Mouse (Mus musculus): ENCODE results near the gene Vipr2.

Vipr2 gene

DNA sequence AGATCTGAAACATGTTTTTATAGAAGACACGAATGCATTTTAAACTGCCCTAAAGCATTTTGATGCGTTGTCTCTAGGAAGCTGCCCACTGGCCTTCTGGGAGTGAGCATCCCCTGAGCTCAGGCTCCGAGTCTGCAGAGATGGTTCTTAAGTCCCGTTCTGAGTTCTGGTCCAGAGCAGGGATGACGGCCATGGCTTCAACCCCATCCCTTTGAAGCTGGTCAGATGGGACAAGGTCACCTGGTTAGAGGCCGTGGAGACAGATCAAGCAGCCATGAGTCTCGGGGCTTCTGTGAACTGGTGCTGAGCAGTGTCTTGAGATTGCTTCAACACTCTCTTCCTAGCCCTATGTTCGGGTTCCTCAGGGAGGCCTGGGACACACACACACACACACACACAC, 19.6 kb downstream of the Vipr2 start:
- no peak for DNase-seq (ENCODE audit: low spot score)

DNA sequence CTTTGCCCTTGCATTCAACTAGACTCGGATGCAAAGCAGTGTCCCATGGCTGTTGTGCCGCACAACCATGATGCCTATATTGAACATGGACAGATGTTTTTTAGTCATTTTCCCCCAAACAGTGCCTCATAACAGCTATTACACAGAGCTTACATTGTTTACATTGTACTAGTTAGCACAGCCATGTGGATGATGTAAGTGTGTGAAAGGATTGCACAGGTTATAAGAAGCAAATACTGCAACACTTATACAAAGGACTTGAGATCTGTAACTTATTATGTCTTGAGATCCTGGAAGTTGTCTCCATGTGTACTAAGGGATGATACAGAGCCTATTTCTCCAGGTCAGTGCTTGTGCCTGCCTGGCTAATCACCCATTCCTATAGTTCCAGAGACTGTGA, 24.4 kb downstream of the Vipr2 start:
- DNase-seq (ENCODE audit: low spot score), result peak; percentile 20

- DNase-seq (ENCODE audit: low spot score), result no peak
Measured at GRCm38 (mm10) chr12:116109451-116110353, 32.2 kb downstream of the Vipr2 start.

GRCm38 (mm10) chr12:116111007-116111694, 33.6 kb downstream of the Vipr2 start:
- no peak for DNase-seq (ENCODE audit: low spot score)

GRCm38 (mm10) chr12:116115781-116116180, 38.3 kb downstream of the Vipr2 start:
- no peak for DNase-seq (ENCODE audit: low spot score)

GRCm38 (mm10) chr12:116116455-116116854, 38.9 kb downstream of the Vipr2 start:
- no peak for DNase-seq (ENCODE audit: low spot score)

DNA sequence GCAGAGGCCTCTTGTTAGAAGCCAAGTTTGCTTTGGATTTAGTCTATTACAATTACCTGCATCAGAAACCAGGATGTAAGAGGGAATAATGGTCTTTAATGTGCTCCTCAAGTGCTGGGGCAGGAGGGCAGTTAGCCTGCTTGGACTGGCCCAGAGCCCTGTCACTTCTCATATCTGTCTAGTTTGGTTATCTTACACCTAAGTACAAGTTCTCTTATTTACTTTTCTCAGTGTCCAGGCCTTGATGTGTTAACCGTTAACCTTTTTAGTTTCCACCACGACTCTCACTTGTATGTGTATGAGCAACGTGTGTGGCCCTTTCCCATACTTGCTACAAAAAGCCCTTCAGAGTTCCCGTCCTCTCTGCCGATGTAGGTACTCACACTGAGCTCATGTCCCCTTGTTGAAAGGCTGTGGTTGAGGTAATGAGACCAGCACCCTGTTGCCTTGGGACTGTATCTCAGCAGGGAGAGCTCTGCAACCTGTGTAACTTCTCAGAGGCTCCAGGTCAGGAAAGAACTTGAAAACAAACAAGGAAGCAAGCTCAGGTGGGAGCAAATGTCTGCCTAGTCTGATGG, 39.9 kb downstream of the Vipr2 start:
- DNase-seq (ENCODE audit: low spot score), result no peak

- DNase-seq (ENCODE audit: low spot score), result no peak
Measured at GRCm38 (mm10) chr12:116119001-116119400, 41.5 kb downstream of the Vipr2 start.

DNA sequence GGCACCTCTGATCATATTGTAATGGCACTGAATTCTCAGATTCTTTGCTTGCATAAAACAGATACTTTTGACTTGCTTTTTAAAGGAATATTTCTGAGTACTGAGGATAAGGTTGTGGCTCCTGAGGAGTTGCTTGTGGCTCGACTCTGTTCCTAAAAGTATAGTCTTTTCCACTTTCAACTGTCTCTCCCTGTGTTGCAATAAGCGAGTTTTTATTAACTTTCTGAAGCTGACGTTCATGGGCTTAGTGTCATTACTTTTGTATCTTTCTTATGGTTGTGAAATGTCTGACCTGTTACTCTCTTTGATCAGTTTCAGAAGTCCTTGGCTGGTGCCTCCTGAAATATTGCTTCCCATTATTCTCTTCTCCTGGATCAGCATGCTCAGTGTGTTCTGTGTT, 46.3 kb downstream of the Vipr2 start:
- no peak for DNase-seq (ENCODE audit: low spot score)

GRCm38 (mm10) chr12:116130936-116131335, 53.4 kb downstream of the Vipr2 start:
- no peak for DNase-seq (ENCODE audit: low spot score)

DNA sequence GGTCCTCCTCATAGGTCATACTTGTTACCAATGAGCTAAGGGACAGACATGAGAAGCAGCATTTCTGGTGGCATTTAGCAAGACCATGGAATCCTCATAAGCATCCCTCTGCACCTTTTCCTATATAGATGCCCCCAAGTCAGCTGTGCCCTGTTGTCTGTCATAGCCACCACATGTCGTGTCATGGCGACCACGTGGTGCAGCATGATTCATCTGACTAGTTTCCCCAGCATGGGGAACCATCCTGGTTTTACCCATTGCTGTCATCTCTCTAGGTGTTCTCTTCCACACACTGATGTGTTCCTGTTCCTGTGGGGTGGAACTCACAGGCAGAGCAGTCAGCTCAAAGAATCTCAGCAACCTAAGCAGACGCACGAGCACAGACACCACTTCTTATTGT, 55.4 kb downstream of the Vipr2 start:
- DNase-seq (ENCODE audit: low spot score), result no peak

- DNase-seq (ENCODE audit: low spot score), result no peak
Measured at GRCm38 (mm10) chr12:116135906-116136305, 58.4 kb downstream of the Vipr2 start.

- DNase-seq (ENCODE audit: low spot score), result no peak
Measured at GRCm38 (mm10) chr12:116138322-116139205, 61.0 kb downstream of the Vipr2 start.

GRCm38 (mm10) chr12:116140605-116141004, 63.1 kb downstream of the Vipr2 start:
- DNase-seq (ENCODE audit: low spot score), result no peak

GRCm38 (mm10) chr12:116141816-116142215, 64.3 kb downstream of the Vipr2 start:
- DNase-seq (ENCODE audit: low spot score), result no peak

- no peak for DNase-seq (ENCODE audit: low spot score)
Measured at GRCm38 (mm10) chr12:116142464-116142863, 64.9 kb downstream of the Vipr2 start.

GRCm38 (mm10) chr12:116145246-116145645, 67.7 kb downstream of the Vipr2 start:
- no peak for DNase-seq (ENCODE audit: low spot score)

GRCm38 (mm10) chr12:116145686-116146085, 68.2 kb downstream of the Vipr2 start:
- DNase-seq (ENCODE audit: low spot score), result no peak

DNA sequence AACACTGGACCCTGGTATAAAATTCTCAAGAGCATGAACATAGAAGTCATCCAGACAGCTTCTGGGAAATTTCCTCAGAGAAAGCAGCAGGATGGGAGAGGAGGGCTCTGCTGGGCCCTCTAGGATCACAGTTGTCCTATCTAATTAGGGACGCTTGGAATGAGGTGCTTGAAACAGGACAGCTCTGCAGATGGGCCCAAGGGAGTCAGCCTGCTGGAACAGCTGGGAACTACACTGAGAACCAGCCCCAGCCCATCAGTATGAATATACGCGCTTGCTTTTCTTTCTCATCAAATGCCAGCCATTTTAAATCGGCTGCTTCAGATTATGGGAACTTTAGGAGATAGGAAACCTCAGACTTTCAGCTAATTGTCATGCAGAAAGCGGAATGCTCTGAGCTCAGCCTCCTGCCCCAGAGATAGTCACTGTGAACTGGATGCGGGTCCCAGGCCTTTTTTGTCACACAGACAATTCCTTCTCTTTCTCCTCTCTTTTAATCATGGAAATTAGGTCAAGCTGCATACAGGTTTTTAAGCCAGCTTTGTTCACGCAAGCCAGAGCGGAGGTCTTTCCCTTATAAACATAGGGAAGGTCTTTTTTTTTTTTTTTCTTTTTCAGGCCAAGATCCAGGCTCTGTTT, 69.6 kb downstream of the Vipr2 start:
- peak; percentile 14 for DNase-seq (ENCODE audit: low spot score)

GRCm38 (mm10) chr12:116152866-116153428, 75.4 kb downstream of the Vipr2 start:
- no peak for DNase-seq (ENCODE audit: low spot score)
